Mouse (Mus musculus): ENCODE measurements around the gene Abca16. TPM values are rescaled to one million over a fixed set of nuclear protein-coding genes. Genes with fewer than 3 reads are reported as not detected.

Abca16 gene
- not detected in 2 replicates for polyA plus RNA-seq (2021; fragmentation: Nextera tagmentation)
- long read RNA-seq, experiment 1, result 0 reads
- long read RNA-seq, experiment 2, result 0 reads

DNA sequence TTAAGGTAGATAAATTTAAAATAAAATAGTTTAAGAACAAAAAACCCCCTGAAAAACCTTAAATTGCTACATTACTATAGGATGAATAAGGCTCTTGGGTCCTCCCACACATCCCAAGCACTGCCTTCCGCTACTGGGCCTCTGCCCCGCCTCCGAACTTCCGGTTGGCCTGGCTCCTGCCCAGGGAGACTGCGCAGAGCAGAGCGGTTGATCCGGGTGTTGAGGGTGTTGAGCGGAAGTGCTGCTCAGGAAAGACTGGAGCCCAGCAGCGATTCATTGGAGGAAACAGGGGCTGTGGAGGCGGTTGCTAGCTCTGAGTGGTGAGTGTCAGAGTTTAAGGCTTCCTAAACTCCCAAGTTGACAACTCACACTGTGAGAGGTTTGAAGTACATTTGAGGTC is at the start of gene Abca16:
Abca16 (plus strand) TSS at position 201 of the 400 bp plus-strand sequence.

Other genes with a start within 250 kb of the Abca16 start
- gene Anks4b, start 235.8 kb upstream of the Abca16 start, polyA plus RNA-seq (2021; fragmentation: Nextera tagmentation), result 0.05 TPM in 2 replicates
- 57.9 and 77.8 TPM in 2 replicates for gene Crym, start 207.5 kb upstream of the Abca16 start, polyA plus RNA-seq (2021; fragmentation: Nextera tagmentation)
- not detected in 2 replicates for gene Abca14, start 205.7 kb upstream of the Abca16 start, polyA plus RNA-seq (2021; fragmentation: Nextera tagmentation)
- not detected in 2 replicates for gene Abca15, start 81.0 kb upstream of the Abca16 start, polyA plus RNA-seq (2021; fragmentation: Nextera tagmentation)
- 203 and 241 TPM in 2 replicates for gene Uqcrc2, start 225.5 kb downstream of the Abca16 start, polyA plus RNA-seq (2021; fragmentation: Nextera tagmentation)